Mouse (Mus musculus): ENCODE results near the gene Htr5a. TPM values are rescaled to one million over a fixed set of nuclear protein-coding genes. Genes with fewer than 3 reads are reported as not detected.

Gene Htr5a
- polyA plus RNA-seq, 1 experiment from 2014 or later: 0.20 TPM

- no peak overlapping the region for H3K4me3 ChIP-seq
- no peak overlapping the region for H3K9ac ChIP-seq
- H3K4me2 ChIP-seq (replicated peaks): no peak overlapping the region
- ATAC-seq (ENCODE audit: low FRiP score, low read depth): no peak
- H3K36me3 ChIP-seq: no peaks in the 10 kb centered on the region
- no peaks in the 10 kb centered on the region for H3K27me3 ChIP-seq (replicated peaks)
- H3K4me1 ChIP-seq: no peaks in the 10 kb centered on the region
- peaks cover 3% of the 10 kb centered on the region; the same call in 1 of the 2 replicates for H3K9me3 ChIP-seq
- H3K27ac ChIP-seq: no peak overlapping the region
- WGBS: 90% methylated on average over 4 of the region's 4 CpGs
These were observed 58.2 kb downstream of the Htr5a start for GRCm38 (mm10) chr5:27900186-27900585.

Other genes starting within 250 kb of the Htr5a start
- gene Paxip1, start 50.5 kb upstream of the Htr5a start, polyA plus RNA-seq (2016; fragmentation: Nextera tagmentation; extraction: Ambion mirVana): 41.4 and 46.2 TPM in 2 replicates
- 87.3 and 89.3 TPM in 2 replicates for gene Insig1, start 229.2 kb downstream of the Htr5a start, polyA plus RNA-seq (2016; fragmentation: Nextera tagmentation; extraction: Ambion mirVana)

Data from neural tube, embryonic 12.5 days (tissue).